In the genomic region with DNA sequence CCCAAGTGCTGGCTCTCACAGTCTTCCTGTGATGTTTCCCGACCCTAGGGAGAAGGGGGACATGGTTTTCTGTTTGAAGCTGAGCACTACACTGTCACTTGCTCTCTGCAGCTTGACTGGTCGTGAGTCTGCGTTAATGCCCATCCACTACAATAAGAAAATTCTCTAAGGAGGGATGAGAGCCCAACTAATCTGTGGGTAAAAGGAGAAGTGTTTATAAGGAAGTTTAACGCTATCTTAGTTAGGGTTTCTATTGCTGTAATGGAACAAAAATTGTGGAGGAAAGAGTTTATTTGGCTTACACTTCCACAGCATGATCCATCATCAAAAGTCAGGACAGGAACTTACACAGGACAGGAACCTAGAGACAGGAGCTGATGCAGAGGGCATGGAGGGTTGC, we compare ENCODE assay signal across 27 mouse cellular contexts.
"Had no signal": no experiment of that assay in that cellular context is flagged by ENCODE, and none has a peak within 500 bp of the region (broad histone marks: within the 10 kb centered on the region; RNA-seq: fewer than 3 reads in every experiment).

No protein-coding gene starts in this region.

- H3K4me1 ChIP-seq: heart, embryonic 13.5 days; heart, embryonic 15.5 days; hindbrain, embryonic 10.5 days; hindbrain, embryonic 12.5 days; intestine, embryonic 15.5 days; kidney, embryonic 15.5 days; limb, embryonic 13.5 days; limb, embryonic 15.5 days; liver, embryonic 12.5 days had no signal

- DNase-seq: gastrocnemius, postnatal 14 days; gastrocnemius, postnatal 36 days; heart, adult 18-20 months; heart, postnatal 4 days; kidney, adult 18-20 months; kidney, adult 8-10 months; kidney, postnatal 14 days; kidney, postnatal 36 days; layer of hippocampus, adult 9-11 months; layer of hippocampus, postnatal 36 days; left cerebral cortex, postnatal 4 days had no signal

- H3K9me3 ChIP-seq: heart, embryonic 13.5 days; heart, embryonic 15.5 days; hindbrain, embryonic 10.5 days; hindbrain, embryonic 12.5 days; intestine, embryonic 15.5 days; kidney, embryonic 15.5 days; limb, embryonic 15.5 days; liver, embryonic 12.5 days had no signal

- H3K27ac ChIP-seq: heart, embryonic 13.5 days; heart, embryonic 15.5 days; hindbrain, embryonic 10.5 days; hindbrain, embryonic 12.5 days; hindbrain, embryonic 14.5 days; intestine, embryonic 15.5 days; kidney, embryonic 15.5 days; kidney, postnatal 0 days; limb, embryonic 13.5 days; limb, embryonic 15.5 days; liver, embryonic 12.5 days; liver, embryonic 14.5 days had no signal

- H3K4me2 ChIP-seq: heart, embryonic 11.5 days; heart, embryonic 13.5 days; heart, embryonic 15.5 days; hindbrain, embryonic 12.5 days; hindbrain, embryonic 14.5 days; intestine, embryonic 15.5 days; kidney, embryonic 15.5 days; limb, embryonic 13.5 days; limb, embryonic 15.5 days; liver, embryonic 12.5 days had no signal

- H3K4me3 ChIP-seq: heart, embryonic 13.5 days; heart, embryonic 15.5 days; hindbrain, embryonic 10.5 days; hindbrain, embryonic 12.5 days; intestine, embryonic 15.5 days; kidney, embryonic 15.5 days; limb, embryonic 13.5 days; limb, embryonic 15.5 days; liver, embryonic 12.5 days had no signal

- H3K36me3 ChIP-seq: heart, embryonic 13.5 days; heart, embryonic 15.5 days; hindbrain, embryonic 10.5 days; hindbrain, embryonic 12.5 days; intestine, embryonic 15.5 days; kidney, embryonic 15.5 days; limb, embryonic 13.5 days; limb, embryonic 15.5 days; liver, embryonic 12.5 days had no signal

- H3K9ac ChIP-seq: heart, embryonic 13.5 days; heart, embryonic 15.5 days; hindbrain, embryonic 12.5 days; hindbrain, embryonic 14.5 days; intestine, embryonic 15.5 days; kidney, embryonic 15.5 days; limb, embryonic 13.5 days; limb, embryonic 15.5 days; liver, embryonic 12.5 days; liver, embryonic 14.5 days had no signal

- ATAC-seq: hindbrain, embryonic 16.5 days; inflammation-experienced regulatory T-cells, adult 6 months; intestine, embryonic 15.5 days; intestine, postnatal 0 days; liver, embryonic 12.5 days had no signal

- H3K27me3 ChIP-seq: heart, embryonic 13.5 days; heart, embryonic 15.5 days; hindbrain, embryonic 12.5 days; intestine, embryonic 15.5 days; kidney, embryonic 15.5 days; limb, embryonic 13.5 days; limb, embryonic 15.5 days; liver, embryonic 12.5 days had no signal
